Comparison of ENCODE assay signal across 32 mouse cellular contexts in the genomic region with DNA sequence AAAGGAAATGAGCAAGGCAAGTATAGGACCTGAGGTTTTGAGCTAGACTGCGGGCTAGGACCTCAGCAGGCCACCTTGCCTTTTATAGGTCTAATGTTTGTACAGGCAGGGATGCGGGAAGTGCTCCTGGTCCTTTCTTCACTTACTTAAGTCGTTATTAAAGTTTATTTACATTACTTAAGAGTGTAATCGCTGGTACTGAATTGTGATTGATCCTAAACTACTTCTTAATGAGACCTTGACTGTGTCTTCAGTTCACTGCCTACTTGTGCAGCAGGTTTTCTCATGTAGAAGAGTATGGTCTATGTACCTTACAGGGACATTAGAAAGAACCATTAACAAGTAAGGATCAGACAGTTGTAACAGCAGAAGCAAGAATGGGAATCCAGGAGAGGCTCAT. TPM values are rescaled to one million over a fixed set of nuclear protein-coding genes. Genes with fewer than 3 reads are reported as not detected.
"Had no signal": no experiment of that assay in that cellular context is flagged by ENCODE, and none has a peak within 500 bp of the region (broad histone marks: within the 10 kb centered on the region; RNA-seq: fewer than 3 reads in every experiment).

No protein-coding gene starts in this region.

- H3K4me1 ChIP-seq: limb, embryonic 10.5 days; limb, embryonic 12.5 days; limb, embryonic 13.5 days; limb, embryonic 15.5 days; lung, embryonic 15.5 days; megakaryocyte, embryonic 14.5 days; midbrain, embryonic 10.5 days; midbrain, embryonic 12.5 days; midbrain, embryonic 13.5 days; midbrain, embryonic 15.5 days; neural tube, embryonic 12.5 days had no signal

- H3K4me3 ChIP-seq: limb, embryonic 10.5 days; limb, embryonic 12.5 days; limb, embryonic 13.5 days; limb, embryonic 15.5 days; liver, embryonic 12.5 days; liver, embryonic 13.5 days; liver, embryonic 15.5 days; lung, embryonic 15.5 days; megakaryocyte, embryonic 14.5 days; midbrain, embryonic 10.5 days; midbrain, embryonic 12.5 days; midbrain, embryonic 13.5 days; midbrain, embryonic 15.5 days; myocyte; neural tube, embryonic 12.5 days had no signal

- DNase-seq: left cerebral cortex, postnatal 4 days; liver; liver, embryonic 13.5 days; liver, postnatal 0 days; lung, adult 18-20 months; lung, adult 2 months; lung, embryonic 14.5 days; lung, postnatal 10 days; lung, postnatal 36 days; lung, postnatal 4 days; midbrain, embryonic 14.5 days had no signal

- H3K27ac ChIP-seq: limb, embryonic 10.5 days; limb, embryonic 12.5 days; limb, embryonic 13.5 days; limb, embryonic 15.5 days; liver, embryonic 12.5 days; liver, embryonic 13.5 days; liver, embryonic 14.5 days; liver, embryonic 15.5 days; lung, embryonic 15.5 days; macrophage; midbrain, embryonic 10.5 days; midbrain, embryonic 12.5 days; midbrain, embryonic 13.5 days; midbrain, embryonic 15.5 days; neural tube, embryonic 12.5 days had no signal

- H3K9ac ChIP-seq: limb, embryonic 12.5 days; limb, embryonic 13.5 days; limb, embryonic 15.5 days; liver, embryonic 12.5 days; liver, embryonic 13.5 days; liver, embryonic 14.5 days; liver, embryonic 15.5 days; liver, postnatal 0 days; lung, embryonic 14.5 days; lung, embryonic 15.5 days; midbrain, embryonic 12.5 days; midbrain, embryonic 13.5 days; midbrain, embryonic 15.5 days; neural tube, embryonic 12.5 days had no signal

- H3K9me3 ChIP-seq: limb, embryonic 10.5 days; limb, embryonic 12.5 days; limb, embryonic 13.5 days; limb, embryonic 15.5 days; liver, embryonic 12.5 days; liver, embryonic 13.5 days; liver, embryonic 15.5 days; lung, embryonic 15.5 days; megakaryocyte, embryonic 14.5 days; midbrain, embryonic 10.5 days; midbrain, embryonic 12.5 days; midbrain, embryonic 13.5 days; midbrain, embryonic 15.5 days; neural tube, embryonic 12.5 days had no signal

RNA-seq across cellular contexts. Expression of a gene that starts 11.4 kb away (rescaled TPM):
- total RNA-seq: megakaryocyte-erythroid progenitor cell, adult 5-6 weeks; monocyte, adult 5-6 weeks had no signal

RNA-seq across cellular contexts. Expression of a gene that starts 29.5 kb away (rescaled TPM):
- total RNA-seq: liver, adult 2 months; megakaryocyte progenitor cell, adult 5-6 weeks; megakaryocyte, adult 5-6 weeks; megakaryocyte-erythroid progenitor cell, adult 5-6 weeks; monocyte, adult 5-6 weeks had no signal
